Mouse (Mus musculus) ES-E14 (cell line): ENCODE results near the gene Fzd7. TPM values are rescaled to one million over a fixed set of nuclear protein-coding genes. Genes with fewer than 3 reads are reported as not detected.

Experiments used
- DNase-seq: peaks from one replicate; pipeline ENCODE4 v3.0.0-alpha.2; 2013; ENCODE audit warnings: low read depth, low spot score
- H3K27ac ChIP-seq: 2 replicates; pipeline ENCODE4 v1.5.1; 2012; ENCODE audit warnings: low read depth, mild to moderate bottlenecking, low read length, moderate library complexity, mixed read lengths; ENCODE audit not compliant: poor library complexity, insufficient read depth, severe bottlenecking
- H3K36me3 ChIP-seq: 2 replicates; pipeline ENCODE4 v1.6.1; 2012; ENCODE audit warnings: mild to moderate bottlenecking, low read length, moderate library complexity, mixed read lengths; ENCODE audit not compliant: control insufficient read depth, poor library complexity, insufficient read depth, severe bottlenecking
- H3K4me1 ChIP-seq, 2 experiments: fragments of 150-350 bp in 1 of 2; sonication (generic) in 1 of 2; 2 replicates each; pipeline ENCODE4 v1.6.1; 2012; ENCODE audit warnings: low read length in 2 of 2, mild to moderate bottlenecking in 1 of 2, mixed read lengths in 1 of 2; ENCODE audit not compliant: control insufficient read depth in 2 of 2, insufficient read depth in 2 of 2, poor library complexity in 1 of 2
- H3K4me3 ChIP-seq, 2 experiments: fragments of 150-350 bp in 1 of 2; sonication (generic) in 1 of 2; 2 replicates each; pipeline ENCODE4 v1.5.1; 2012; ENCODE audit warnings: low read length in 2 of 2, low read depth in 1 of 2, mild to moderate bottlenecking in 1 of 2, mixed read lengths in 1 of 2; ENCODE audit not compliant: insufficient read depth in 1 of 2, poor library complexity in 1 of 2, severe bottlenecking in 1 of 2
- H3K9ac ChIP-seq: 2 replicates; pipeline ENCODE4 v1.6.1; 2012; ENCODE audit warnings: low read depth, mild to moderate bottlenecking, low read length, mixed read lengths; ENCODE audit not compliant: poor library complexity, insufficient read depth, severe bottlenecking
- H3K9me3 ChIP-seq: fragments of 150-350 bp; sonication (generic); 2 replicates; pipeline ENCODE4 v1.6.1; 2012; ENCODE audit warnings: low read depth, mild to moderate bottlenecking, low read length; ENCODE audit not compliant: control insufficient read depth, insufficient read depth
- CHD2 ChIP-seq: IDR thresholded peaks from 2 replicates; pipeline ENCODE4 v1.6.1; 2014; ENCODE audit warnings: mild to moderate bottlenecking, low read depth, low read length, inconsistent platforms
- HCFC1 ChIP-seq: IDR thresholded peaks from 2 replicates; pipeline ENCODE4 v1.6.1; 2012; ENCODE audit warnings: low read length, inconsistent platforms, borderline replicate concordance; ENCODE audit not compliant: insufficient read depth
- MAFK ChIP-seq: IDR thresholded peaks from 2 replicates; pipeline ENCODE4 v1.6.1; 2014; ENCODE audit warnings: mild to moderate bottlenecking, low read depth, low read length, inconsistent platforms; ENCODE audit not compliant: insufficient read depth
- ZC3H11A ChIP-seq: IDR thresholded peaks from 2 replicates; pipeline ENCODE4 v1.6.1; 2012; ENCODE audit warnings: low read depth, mild to moderate bottlenecking, inconsistent platforms, low read length, borderline replicate concordance
- ZNF384 ChIP-seq: IDR thresholded peaks from 2 replicates; pipeline ENCODE4 v1.6.1; 2012; ENCODE audit warnings: low read depth, low read length, inconsistent platforms
- in situ Hi-C, 2 experiments: fragments of 600-800 bp; cut with MboI; formaldehyde crosslinking; loops; one replicate each; pipeline ENCODE4 v1.15.1; 2025; ENCODE audit warnings: low sequenced_read_pairs in 2 of 2, inconsistent platforms in 1 of 2; ENCODE audit not compliant: unreplicated experiment in 2 of 2
- total RNA-seq: library from RNA; depleted of rRNA; stranded (reverse); fragments of 300-350 nt; gene quantifications from 2 replicates; pipeline ENCODE4 v1.2.3, GENCODE M21; 2012

Fzd7 gene
- total RNA-seq, 1 experiment, result 57.9 TPM

DNA sequence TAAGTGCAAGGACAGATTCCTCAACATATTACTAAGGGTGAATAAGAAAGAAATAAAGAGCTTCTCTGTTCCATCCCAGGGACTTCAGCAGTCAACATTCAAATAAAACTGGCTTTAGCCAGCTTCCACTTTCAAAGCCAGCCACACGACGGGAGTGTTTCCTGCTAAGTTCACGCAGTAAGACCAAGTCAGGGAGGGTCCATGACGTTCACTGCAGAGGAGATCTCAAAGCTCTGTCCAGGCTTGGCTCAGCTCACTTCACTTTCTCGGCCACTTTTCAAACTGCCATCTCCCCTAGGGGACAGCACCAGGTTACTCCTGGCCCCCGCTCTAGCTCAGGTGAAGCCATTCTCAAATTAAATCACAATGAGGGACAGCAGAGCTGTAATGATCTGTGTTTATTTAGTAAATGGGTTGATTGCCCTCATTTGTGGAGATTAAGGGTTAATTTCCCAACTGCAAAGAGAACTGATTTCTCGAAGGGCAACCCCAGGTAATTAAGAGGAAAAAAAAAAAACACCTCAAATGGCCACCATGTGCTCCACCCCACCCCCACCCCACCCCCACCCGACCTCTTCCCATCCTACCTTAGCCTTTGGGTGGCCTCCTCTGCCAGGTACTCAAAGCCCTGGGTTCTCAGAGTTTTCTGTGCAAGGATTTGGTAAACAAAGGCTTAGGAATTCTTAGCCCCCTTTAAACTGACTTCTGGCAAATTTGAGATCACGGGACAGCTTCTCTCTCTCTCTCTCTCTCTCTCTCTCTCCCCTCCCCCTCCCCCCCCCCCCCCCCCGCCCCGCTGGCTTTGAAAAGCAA, 9.7 kb upstream of the Fzd7 start:
- peak; percentile 80 for TF ChIP-seq ZNF384
- no peak for TF ChIP-seq HCFC1
- Histone ChIP-seq H3K4me3 (no peak overlapping the region), H3K9ac (no peak overlapping the region), H3K4me1 (peaks cover 13 to 26% of the 10 kb centered on the region in 2 experiments), H3K36me3 (no peaks in the 10 kb centered on the region), H3K27ac (peak overlapping the region; percentile 42), H3K9me3 (no peaks in the 10 kb centered on the region)
- in situ Hi-C loops, result no loop called here
- DNase-seq, result no peak

DNA sequence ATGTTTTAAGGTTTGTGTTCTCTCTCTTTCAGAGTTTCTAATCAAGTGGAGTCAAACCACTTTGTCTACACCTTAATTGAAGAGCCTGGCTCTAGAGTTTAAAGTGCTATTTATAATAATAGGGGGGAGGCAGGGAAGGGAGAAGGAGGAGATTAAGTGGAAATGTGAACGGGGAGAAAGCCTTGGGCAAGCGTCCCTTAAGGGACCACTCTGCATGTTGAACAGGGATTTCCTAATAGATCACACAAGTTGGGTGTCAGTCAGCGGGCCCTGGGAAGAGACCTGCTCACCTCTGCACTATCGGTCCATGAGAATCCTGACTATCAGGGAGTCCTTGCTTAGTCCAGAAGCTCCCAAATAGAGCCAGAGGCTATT, 9.1 kb upstream of the Fzd7 start:
- in situ Hi-C loops, result no loop called here
- peaks cover 13 to 26% of the 10 kb centered on the region in 2 experiments for H3K4me1 ChIP-seq
- no peak for TF ChIP-seq ZC3H11A
- TF ChIP-seq CHD2, result no peak
- no peak for TF ChIP-seq MAFK
- TF ChIP-seq HCFC1, result no peak
- no peak for TF ChIP-seq ZNF384
- peak overlapping the region; percentile 72 for H3K27ac ChIP-seq
- H3K9ac ChIP-seq, result peak overlapping the region; percentile 50
- no peak overlapping the region for H3K4me3 ChIP-seq
- H3K9me3 ChIP-seq, result no peaks in the 10 kb centered on the region
- no peaks in the 10 kb centered on the region for H3K36me3 ChIP-seq
- DNase-seq, result no peak

DNA sequence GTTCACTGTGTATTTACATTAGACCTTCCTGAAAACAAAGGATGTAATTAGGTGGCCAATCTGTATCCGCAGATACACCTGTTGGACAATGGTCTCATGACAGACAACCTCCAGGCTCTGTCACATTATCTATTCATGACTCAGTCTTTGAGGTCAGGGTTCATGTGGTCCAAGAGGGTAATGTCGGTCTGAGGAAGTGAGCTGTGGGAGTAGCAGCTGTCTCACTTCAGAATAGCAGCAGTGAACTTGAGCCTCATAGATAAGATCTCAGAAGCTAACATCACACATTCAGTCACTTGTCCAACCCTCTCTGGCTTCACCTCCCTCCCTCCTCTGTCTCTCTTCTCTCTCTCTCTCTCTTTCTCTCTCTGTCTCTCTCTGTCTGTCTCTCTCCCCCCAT, 6.6 kb upstream of the Fzd7 start:
- no peaks in the 10 kb centered on the region for H3K36me3 ChIP-seq
- peaks cover 13 to 22% of the 10 kb centered on the region in 2 experiments for H3K4me1 ChIP-seq
- no peaks in the 10 kb centered on the region for H3K9me3 ChIP-seq
- H3K9ac ChIP-seq, result no peak overlapping the region
- DNase-seq, result no peak
- no peak overlapping the region for H3K4me3 ChIP-seq
- in situ Hi-C loops, result no loop called here
- H3K27ac ChIP-seq, result no peak overlapping the region
- no peak for TF ChIP-seq MAFK
- no peak for TF ChIP-seq HCFC1
- TF ChIP-seq CHD2, result no peak
- TF ChIP-seq ZC3H11A, result no peak
- no peak for TF ChIP-seq ZNF384

DNA sequence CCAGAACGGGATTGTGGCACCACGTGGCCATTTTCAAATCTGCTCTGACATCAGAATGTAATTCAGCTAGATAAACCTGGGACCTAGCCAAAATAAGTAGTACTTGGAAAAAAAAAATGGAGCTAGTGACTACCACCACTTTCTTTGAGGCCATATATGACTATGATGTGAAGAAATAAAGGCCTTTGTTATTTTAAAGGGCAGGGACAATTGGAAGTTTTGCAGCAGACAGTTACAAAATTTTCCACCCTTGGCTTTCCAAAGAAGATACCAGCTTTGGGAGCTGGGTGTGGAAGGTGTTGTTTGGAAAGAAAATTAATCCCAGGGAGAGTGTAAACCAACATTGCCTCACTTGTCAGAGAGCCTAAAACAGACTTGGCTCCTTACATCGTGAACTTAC, 3.3 kb upstream of the Fzd7 start:
- H3K4me3 ChIP-seq, result no peak overlapping the region

DNA sequence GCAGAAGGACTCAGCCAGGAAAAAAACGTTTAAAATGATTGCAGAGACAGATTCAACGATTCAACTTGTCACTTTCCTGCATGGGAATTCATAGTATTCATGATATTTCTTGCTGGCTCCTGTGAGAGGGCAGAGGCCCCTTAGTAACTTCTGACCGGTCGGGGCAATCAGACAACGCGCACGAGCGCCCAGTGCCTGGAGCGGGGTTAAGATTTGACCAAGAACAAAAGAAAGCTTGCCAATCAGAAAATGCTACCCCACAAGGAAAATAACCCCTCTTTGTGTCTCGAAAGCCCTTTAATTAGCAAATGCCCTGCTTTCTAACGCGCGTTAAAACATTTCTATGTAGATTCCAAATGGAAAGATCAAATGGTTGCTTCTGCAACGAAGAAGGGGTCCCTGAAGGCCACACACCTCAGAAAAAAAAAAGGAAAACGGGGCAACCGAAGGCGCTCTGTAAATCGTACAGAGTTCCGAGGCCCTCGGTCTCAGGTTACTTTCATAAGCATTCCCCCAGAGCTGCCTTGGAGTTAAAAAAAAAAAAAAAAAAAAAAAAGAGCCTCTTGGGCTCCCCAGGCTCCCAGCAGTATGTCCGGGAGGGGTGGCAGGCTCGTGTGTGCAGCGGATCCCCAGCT, 1.3 kb upstream of the Fzd7 start:
- Histone ChIP-seq H3K9me3 (no peaks in the 10 kb centered on the region), H3K9ac (peak overlapping the region; percentile 78), H3K36me3 (peaks cover 22% of the 10 kb centered on the region), H3K4me1 (no peaks in the 10 kb centered on the region; a peak in 1 of 4 replicates), H3K27ac (peak overlapping the region; percentile 91), H3K4me3 (peak overlapping the region; percentile 62 to 66)
- no peak for DNase-seq
- in situ Hi-C loops, result no loop called here
- TF ChIP-seq MAFK (no peak), ZNF384 (peak; percentile 91), ZC3H11A (no peak)

More for the DNA sequence above, 3.3 kb upstream of the Fzd7 start:
- no peak for DNase-seq
- TF ChIP-seq CHD2 (no peak), ZNF384 (no peak), ZC3H11A (no peak), MAFK (no peak), HCFC1 (no peak)
- Histone ChIP-seq H3K9ac (no peak overlapping the region), H3K9me3 (no peaks in the 10 kb centered on the region), H3K27ac (no peak overlapping the region), H3K4me1 (peaks cover 5 to 11% of the 10 kb centered on the region in 2 experiments), H3K36me3 (peaks cover 11% of the 10 kb centered on the region; the same call in 1 of the 2 replicates)
- in situ Hi-C loops, result no loop called here
